Mouse (Mus musculus): Measurements from ENCODE around the gene Wdr41.

Gene Wdr41

DNA sequence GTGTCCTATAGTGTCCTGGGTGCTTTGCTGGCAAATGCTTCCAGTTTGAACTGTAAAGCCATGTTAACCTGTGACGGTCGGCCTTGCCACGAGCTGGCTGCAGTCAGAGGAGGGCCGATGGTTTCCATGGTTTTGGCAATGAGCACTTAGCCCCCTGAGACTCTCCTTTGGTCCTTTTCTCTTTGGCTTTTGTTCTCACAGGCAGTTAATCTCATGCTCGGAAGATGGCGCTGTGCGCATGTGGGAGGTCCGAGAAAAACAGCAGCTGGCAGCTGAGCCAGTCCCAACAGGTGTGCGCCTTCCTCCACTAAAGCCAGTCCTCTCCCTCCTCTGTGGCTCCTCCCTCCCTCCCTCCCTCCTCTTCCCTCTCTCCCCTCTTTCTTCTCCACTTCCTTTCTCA is 41.8 kb downstream of the Wdr41 start:
- H3K36me3 ChIP-seq (ENCODE audit: control insufficient read depth, insufficient read depth, low read length, poor library complexity, severe bottlenecking): no peaks in the 10 kb centered on the region
- no peaks in the 10 kb centered on the region for H3K27me3 ChIP-seq (ENCODE audit: control insufficient read depth, insufficient read depth, low read length, poor library complexity, severe bottlenecking)
- peak; percentile 23 for DNase-seq (ENCODE audit: low read depth, low spot score)

DNA sequence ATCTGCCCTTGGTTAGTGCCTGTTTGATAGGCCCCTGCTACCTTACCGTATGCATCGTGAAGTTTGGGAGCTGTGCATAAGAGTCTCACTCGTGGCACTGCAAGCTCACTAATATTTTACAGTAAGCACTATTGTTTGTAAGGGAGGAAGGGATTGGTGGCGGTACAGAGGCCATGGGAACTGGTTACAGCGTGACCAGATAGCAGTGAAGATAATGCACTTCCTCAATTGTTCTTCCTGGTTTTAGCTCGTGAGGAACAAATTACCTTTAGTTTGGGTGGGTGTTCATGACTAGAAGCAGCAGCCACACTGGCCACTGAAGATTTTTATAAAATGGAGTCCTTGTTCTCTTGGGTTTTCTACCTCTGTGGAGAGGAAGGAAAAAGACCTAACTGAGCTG is 43.2 kb downstream of the Wdr41 start:
- no peaks in the 10 kb centered on the region for H3K27me3 ChIP-seq (ENCODE audit: control insufficient read depth, insufficient read depth, low read length, poor library complexity, severe bottlenecking)
- no peaks in the 10 kb centered on the region for H3K36me3 ChIP-seq (ENCODE audit: control insufficient read depth, insufficient read depth, low read length, poor library complexity, severe bottlenecking)
- DNase-seq (ENCODE audit: low read depth, low spot score): peak; percentile 4

DNA sequence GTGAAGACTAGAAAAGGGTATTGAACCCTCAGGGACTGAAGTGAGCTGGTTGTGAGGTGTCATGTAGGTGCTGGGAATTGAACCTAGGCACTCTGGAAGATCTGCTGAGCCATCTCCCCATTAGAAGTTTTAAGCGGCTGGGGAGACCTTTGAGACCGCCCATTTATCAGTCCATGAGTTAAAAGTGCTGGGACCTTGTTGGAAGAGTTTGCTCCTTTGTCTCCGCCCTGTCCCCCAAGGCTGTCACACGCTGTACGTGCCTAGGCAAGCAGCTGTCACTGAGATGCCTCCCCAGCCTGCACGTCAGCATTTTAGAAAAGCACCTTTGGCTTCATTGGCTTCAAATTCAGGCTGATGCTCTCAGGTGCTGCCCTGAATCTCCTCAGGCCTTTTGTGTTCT is 44.1 kb downstream of the Wdr41 start:
- H3K27me3 ChIP-seq (ENCODE audit: control insufficient read depth, insufficient read depth, low read length, poor library complexity, severe bottlenecking): no peaks in the 10 kb centered on the region
- no peaks in the 10 kb centered on the region for H3K36me3 ChIP-seq (ENCODE audit: control insufficient read depth, insufficient read depth, low read length, poor library complexity, severe bottlenecking)
- DNase-seq (ENCODE audit: low read depth, low spot score): no peak

DNA sequence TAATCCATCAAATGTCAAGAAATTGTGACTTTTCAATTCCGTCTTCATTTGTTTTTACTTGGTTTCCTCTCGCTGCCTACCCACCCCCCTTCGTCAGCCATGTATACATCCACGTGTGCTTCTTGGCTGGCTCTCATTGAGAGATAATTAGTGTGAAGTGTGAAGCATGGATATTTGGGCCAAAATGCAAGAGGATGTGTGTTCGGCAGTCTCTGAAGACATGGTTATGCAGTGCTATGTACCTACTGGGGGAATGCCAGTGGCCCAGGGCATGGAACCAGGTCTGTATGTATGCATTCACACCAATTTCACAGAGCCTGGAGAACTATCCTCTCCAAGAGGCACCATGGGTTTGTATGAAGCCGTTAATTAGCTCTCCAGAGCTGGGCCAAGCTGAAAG is 54.7 kb downstream of the Wdr41 start:
- no peaks in the 10 kb centered on the region for H3K36me3 ChIP-seq (ENCODE audit: control insufficient read depth, insufficient read depth, low read length, poor library complexity, severe bottlenecking)
- no peak for DNase-seq (ENCODE audit: low read depth, low spot score)
- H3K27me3 ChIP-seq (ENCODE audit: control insufficient read depth, insufficient read depth, low read length, poor library complexity, severe bottlenecking): no peaks in the 10 kb centered on the region

DNA sequence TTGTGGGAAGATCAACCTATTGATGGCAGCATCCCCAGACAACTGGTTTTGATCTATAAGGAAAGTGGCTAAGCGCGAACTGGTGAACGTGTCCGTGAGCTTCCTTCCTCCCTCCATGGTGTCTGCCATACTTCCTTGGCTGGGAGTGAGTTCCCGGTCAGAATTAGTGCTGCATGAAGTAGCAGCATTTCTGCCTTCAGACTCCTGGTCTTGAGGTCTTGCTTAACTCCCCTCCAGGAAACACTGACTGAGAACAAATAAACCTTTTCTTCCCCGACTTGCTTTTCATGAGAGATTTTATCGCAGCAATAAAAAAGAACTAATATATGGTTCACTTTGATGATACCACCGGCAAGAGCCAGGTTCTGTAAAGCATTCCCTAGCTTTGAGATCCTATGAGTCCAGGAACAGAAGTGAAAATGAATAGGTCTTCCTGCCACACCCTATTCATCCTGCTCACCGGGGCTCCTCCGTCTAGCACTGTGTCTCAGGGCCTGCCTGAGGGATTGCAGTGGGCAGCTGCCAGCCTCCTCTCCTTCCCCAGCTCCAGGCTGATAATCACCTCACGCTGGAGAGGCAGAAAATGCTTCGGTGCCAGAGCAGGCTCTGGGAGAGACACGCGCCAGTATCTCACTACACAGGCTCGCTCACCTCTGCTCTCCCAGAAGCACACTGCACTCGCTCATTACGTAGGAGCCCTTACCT is 56.1 kb downstream of the Wdr41 start:
- H3K36me3 ChIP-seq (ENCODE audit: control insufficient read depth, insufficient read depth, low read length, poor library complexity, severe bottlenecking): no peaks in the 10 kb centered on the region
- H3K27me3 ChIP-seq (ENCODE audit: control insufficient read depth, insufficient read depth, low read length, poor library complexity, severe bottlenecking): no peaks in the 10 kb centered on the region
- DNase-seq (ENCODE audit: low read depth, low spot score): no peak

DNA sequence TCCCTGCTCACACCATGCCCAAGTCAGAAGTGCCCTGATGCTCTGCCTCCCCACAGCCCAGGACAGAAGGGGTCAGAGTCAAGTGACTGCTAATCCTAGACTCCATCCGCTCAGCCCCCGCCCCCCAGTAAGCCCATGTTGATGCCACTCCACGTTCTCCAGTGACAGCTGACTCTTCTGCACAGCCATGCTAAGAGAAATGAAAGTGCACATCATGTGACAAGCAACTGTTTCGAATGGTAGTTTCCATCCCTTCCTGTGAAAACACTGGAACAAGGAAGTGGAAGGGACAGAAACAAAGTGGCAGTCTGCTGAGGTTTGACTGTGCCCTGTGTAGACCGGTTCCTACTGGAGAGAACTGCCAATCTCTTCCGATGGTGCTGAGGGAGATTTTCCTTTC is 56.8 kb downstream of the Wdr41 start:
- DNase-seq (ENCODE audit: low read depth, low spot score): no peak
- no peaks in the 10 kb centered on the region for H3K27me3 ChIP-seq (ENCODE audit: control insufficient read depth, insufficient read depth, low read length, poor library complexity, severe bottlenecking)
- H3K36me3 ChIP-seq (ENCODE audit: control insufficient read depth, insufficient read depth, low read length, poor library complexity, severe bottlenecking): no peaks in the 10 kb centered on the region

DNA sequence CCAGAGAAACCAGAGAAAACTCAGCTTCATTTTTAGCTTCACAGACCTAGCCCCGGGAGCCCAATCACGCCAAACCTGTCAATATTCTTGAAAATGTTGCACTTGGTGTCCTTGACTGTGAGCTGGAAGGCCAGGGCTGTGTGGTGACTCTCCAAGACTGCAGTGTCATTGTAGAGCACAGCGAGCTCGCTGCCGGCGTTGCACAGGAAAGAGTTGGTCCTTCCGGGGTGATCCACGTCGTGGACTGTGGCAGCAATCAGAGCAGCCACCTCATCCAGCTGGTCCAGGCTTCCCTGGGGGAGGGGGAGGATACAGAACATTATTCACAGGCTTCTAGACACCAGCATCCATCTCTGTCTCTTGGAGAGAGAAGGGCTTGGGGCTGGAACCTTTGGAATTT is 58.0 kb downstream of the Wdr41 start:
- no peaks in the 10 kb centered on the region for H3K27me3 ChIP-seq (ENCODE audit: control insufficient read depth, insufficient read depth, low read length, poor library complexity, severe bottlenecking)

DNA sequence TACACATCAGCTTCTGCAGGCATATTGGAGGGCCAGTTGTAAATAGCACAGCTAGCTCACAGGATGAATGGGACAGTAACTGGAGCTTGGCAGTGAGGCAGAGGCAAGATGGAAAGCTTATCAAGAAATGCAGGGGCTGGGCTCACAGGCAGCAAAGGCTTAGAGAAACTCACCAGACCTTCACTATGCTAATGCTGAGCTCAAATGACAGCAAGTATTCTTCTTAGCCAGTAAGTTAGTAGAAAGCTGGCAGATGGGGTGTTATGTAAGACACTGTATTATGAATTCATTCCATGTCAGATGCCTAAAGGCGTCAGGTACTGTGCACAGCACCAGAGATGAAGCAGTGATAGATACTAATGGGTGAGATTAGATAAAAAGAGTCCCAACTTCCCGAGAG is 58.6 kb downstream of the Wdr41 start:
- Histone ChIP-seq H3K27me3 (ENCODE audit: control insufficient read depth, insufficient read depth, low read length, poor library complexity, severe bottlenecking) (no peaks in the 10 kb centered on the region), H3K36me3 (ENCODE audit: control insufficient read depth, insufficient read depth, low read length, poor library complexity, severe bottlenecking) (no peaks in the 10 kb centered on the region)
- DNase-seq (ENCODE audit: low read depth, low spot score): no peak

More for the DNA sequence above, 58.0 kb downstream of the Wdr41 start:
- no peak for DNase-seq (ENCODE audit: low read depth, low spot score)
- H3K36me3 ChIP-seq (ENCODE audit: control insufficient read depth, insufficient read depth, low read length, poor library complexity, severe bottlenecking): no peaks in the 10 kb centered on the region

DNA sequence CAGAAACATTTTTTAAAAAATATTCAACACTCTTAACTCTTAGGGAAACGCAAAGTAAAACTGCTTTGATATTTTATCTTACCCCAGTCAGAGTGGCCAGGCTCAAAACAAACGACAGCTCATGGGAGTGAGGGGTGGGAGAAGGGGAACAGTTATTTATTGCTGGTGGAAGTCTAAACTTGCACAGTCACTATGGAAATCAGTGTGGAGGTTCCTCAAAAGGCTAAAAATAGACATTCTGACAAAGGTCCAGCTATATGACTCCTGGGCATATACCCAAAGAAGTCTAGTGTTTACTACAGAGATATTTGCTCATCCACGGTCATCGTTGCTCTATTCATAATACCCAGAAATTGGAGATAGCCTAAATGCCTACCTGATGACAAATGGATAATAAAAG is 62.1 kb downstream of the Wdr41 start:
- DNase-seq (ENCODE audit: low read depth, low spot score): no peak
- Histone ChIP-seq H3K36me3 (ENCODE audit: control insufficient read depth, insufficient read depth, low read length, poor library complexity, severe bottlenecking) (no peaks in the 10 kb centered on the region), H3K27me3 (ENCODE audit: control insufficient read depth, insufficient read depth, low read length, poor library complexity, severe bottlenecking) (no peaks in the 10 kb centered on the region)

DNA sequence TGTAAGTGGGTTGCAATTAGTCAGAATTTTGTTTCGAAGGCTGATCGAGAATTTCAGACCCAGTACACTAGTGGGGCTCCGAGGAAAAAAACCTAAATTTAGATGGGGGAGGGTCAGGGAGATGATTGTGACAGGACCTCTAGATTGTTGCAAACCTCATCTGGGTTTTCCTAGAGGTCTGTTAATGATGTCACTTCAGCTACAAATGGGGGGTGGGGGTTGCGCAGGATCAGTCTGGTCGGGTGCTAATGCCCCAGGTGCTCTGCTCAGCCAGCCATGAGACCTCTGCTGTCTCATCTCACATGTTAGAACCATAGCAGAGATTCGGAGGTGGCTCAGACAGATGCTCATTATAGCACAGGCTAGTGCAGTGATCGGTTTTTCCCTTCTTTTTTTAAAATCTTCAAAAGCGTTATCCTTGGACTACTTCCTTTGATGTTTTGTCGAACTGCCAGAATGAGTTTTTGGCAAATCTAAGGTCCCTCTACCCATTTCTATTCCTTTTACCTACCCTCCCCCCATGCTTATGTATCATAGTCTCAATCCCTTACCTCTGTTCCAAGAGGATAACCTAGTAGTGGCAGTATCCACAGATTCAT is 64.1 kb downstream of the Wdr41 start:
- no peaks in the 10 kb centered on the region for H3K36me3 ChIP-seq (ENCODE audit: control insufficient read depth, insufficient read depth, low read length, poor library complexity, severe bottlenecking)
- no peaks in the 10 kb centered on the region for H3K27me3 ChIP-seq (ENCODE audit: control insufficient read depth, insufficient read depth, low read length, poor library complexity, severe bottlenecking)
- DNase-seq (ENCODE audit: low read depth, low spot score): no peak

DNA sequence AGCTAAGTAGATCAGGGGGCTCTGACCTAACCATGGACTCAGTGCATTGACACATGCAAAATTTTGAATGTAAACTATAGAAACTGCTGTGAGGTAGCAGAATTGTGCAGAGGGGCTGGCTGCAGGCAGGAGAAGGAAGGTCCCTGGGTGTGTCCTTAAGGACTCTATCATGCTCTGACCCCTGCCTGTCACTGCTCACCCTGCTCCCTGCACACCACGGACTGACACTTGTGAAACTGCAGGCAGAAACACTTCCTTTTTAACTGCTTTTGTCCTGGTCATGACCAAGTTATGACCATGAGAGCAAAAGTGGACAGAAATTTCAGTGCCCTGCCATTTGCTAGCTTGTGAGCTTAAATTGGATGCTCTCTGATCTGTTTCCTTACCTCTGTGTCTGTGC is 68.0 kb downstream of the Wdr41 start:
- no peaks in the 10 kb centered on the region for H3K36me3 ChIP-seq (ENCODE audit: control insufficient read depth, insufficient read depth, low read length, poor library complexity, severe bottlenecking)
- no peaks in the 10 kb centered on the region for H3K27me3 ChIP-seq (ENCODE audit: control insufficient read depth, insufficient read depth, low read length, poor library complexity, severe bottlenecking)
- no peak for DNase-seq (ENCODE audit: low read depth, low spot score)

DNA sequence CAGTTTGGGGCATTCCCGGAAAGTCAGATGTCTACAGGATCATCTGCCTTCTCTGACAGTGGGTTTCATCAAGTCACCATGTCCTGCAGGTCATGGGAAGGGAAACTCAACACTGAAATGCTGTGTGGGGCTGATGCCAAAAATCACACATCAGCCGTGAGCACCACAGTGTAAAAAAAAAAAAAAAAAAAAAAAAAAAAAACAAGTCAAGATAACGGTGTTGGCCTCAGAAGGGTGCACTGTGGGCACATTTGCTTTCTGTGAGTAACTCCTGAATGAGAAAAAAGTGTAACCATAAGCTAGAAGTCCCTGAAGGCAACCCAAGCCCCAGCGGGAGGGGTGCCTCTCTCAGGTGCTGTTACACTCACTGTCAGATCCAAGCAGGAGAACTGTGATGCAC is 74.3 kb downstream of the Wdr41 start:
- no peak for DNase-seq (ENCODE audit: low read depth, low spot score)
- no peaks in the 10 kb centered on the region for H3K27me3 ChIP-seq (ENCODE audit: control insufficient read depth, insufficient read depth, low read length, poor library complexity, severe bottlenecking)
- H3K36me3 ChIP-seq (ENCODE audit: control insufficient read depth, insufficient read depth, low read length, poor library complexity, severe bottlenecking): no peaks in the 10 kb centered on the region

DNA sequence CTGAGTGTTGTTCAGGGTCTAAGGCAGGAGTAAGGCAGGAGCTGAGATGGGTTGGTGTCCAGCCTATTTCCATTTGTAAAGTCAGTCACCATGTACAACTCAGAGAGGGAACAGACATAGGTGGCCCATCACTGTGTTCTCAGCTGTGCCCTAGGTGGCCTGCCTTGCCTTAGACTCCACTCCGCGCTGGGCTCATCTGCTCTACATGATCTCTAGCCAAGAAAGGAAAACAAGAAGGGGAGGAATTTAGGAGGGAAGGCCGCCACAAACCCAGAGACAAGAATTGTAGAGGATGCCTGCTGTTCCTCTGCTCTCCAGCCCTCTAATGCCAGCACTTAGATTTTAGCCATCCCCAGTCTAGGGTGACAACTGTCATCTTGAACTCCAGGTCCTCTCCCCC is 76.3 kb downstream of the Wdr41 start:
- Histone ChIP-seq H3K27me3 (ENCODE audit: control insufficient read depth, insufficient read depth, low read length, poor library complexity, severe bottlenecking) (no peaks in the 10 kb centered on the region), H3K36me3 (ENCODE audit: control insufficient read depth, insufficient read depth, low read length, poor library complexity, severe bottlenecking) (no peaks in the 10 kb centered on the region)
- no peak for DNase-seq (ENCODE audit: low read depth, low spot score)

DNA sequence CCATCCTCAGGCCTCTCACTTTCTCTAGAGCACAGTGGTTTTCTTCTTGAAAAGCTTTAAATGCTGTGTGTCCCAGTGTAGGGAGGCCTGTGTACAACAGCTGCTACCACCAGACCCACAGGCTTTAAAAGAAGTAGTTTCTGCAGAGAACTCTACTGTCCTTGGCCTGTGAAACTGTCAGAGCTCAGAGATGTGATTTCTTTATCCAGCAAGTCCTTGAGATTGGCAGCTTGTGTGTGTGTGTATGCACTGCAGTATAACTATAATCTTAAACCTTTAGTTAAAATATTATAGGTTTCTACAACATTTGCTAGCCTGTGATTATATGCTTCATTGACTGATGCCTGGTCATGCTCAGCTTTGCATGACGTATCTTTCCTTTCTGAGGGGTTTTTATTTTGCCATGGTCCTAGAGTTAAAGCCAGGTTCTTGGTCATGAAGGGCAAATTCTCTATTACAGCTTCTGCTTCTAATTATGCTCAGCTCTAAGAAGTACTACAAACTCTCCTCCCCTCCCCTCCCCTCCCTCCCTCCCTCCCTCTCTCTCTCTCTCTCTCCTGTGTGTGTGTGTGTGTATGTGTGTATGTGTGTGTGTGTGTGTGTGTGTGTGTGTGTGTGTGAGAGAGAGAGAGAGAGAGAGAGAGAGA is 79.7 kb downstream of the Wdr41 start:
- Histone ChIP-seq H3K27me3 (ENCODE audit: control insufficient read depth, insufficient read depth, low read length, poor library complexity, severe bottlenecking) (no peaks in the 10 kb centered on the region), H3K36me3 (ENCODE audit: control insufficient read depth, insufficient read depth, low read length, poor library complexity, severe bottlenecking) (no peaks in the 10 kb centered on the region)
- no peak for DNase-seq (ENCODE audit: low read depth, low spot score)

DNA sequence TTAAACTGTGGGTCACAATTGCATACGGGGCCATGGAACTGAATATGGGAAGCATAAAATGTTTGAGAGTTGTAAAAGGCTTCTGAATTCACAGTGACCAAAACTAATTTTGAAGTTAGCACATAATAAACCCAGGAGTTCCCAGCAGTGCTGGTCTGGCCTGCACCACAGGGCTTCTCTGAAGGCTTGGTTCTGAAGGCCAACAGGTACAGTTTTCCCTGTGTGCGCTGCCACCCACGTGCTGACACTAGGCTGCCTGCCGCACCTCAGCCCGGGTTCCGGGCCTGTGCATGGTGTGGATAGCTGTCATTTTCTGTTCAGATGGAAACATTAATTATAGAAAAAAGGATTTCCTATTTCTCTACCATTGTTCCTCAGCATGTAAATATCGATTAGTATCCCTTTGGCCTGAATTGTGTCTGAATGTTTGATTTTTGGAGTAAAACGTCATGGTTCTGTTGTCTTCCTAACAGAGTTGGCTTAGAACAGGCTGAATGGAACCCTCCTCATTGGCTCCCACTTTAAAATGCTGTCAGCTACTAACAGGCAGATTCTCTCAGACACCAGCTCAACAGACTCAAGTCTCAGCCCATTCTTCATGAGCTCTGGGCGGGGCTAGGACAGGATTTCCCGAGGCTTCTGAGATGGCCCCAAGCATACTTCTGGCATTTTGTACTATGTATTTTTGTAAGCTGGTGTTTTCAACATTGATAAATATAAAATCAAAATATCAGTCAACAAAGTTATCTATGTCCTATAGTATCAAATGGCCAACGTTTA is 80.5 kb downstream of the Wdr41 start:
- H3K27me3 ChIP-seq (ENCODE audit: control insufficient read depth, insufficient read depth, low read length, poor library complexity, severe bottlenecking): no peaks in the 10 kb centered on the region
- H3K36me3 ChIP-seq (ENCODE audit: control insufficient read depth, insufficient read depth, low read length, poor library complexity, severe bottlenecking): no peaks in the 10 kb centered on the region
- DNase-seq (ENCODE audit: low read depth, low spot score): no peak

All from splenic B cell, adult 2 months (primary cell).